Mouse (Mus musculus) kidney, adult 2 months (tissue): ENCODE data around the gene Dap3.

Experiments used
- CTCF ChIP-seq: fragments of 200-500 bp; conservative IDR thresholded peaks from 2 replicates; pipeline ENCODE4 v1.5.1; 2011; ENCODE audit warnings: low read depth, mild to moderate bottlenecking, control low read depth, low read length, moderate library complexity, mixed read lengths; ENCODE audit not compliant: insufficient read depth, insufficient read length
- POLR2A ChIP-seq: fragments of 200-500 bp; IDR thresholded peaks from one replicate; pipeline ENCODE4 v1.6.1; 2011; ENCODE audit warnings: low read depth, low read length, control low read depth

DNA sequence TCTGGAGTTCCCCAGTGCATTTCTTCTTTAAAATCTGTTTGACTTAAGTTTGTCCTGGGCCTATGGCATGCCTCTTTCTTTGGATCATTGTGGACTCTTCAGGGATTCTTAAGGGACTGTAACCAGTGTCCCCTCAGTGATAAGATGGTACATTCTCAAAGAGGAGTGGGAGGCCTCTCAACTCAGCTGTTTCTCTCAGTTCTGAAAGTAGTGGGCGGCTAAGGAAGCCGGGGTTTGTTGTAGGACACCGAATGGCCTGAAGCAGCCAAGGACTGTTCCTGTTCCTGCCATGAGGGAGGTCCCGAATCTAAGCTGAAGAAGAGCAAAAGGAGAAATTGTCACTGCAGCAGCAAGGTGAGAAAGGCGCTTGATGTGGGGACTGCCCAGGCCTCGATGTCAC is 45.8 kb downstream of the Dap3 start:
- no peak for TF ChIP-seq CTCF
- TF ChIP-seq POLR2A = no peak
